Mouse (Mus musculus) forebrain, postnatal 0 days (tissue): ENCODE measurements around the gene Rfx4. TPM values are rescaled to one million over a fixed set of nuclear protein-coding genes. Genes with fewer than 3 reads are reported as not detected.

Experiments used
- ATAC-seq: fragments of 200-750 bp; cut with Nextera tagmentation; 2 replicates; pipeline ENCODE4 v1.8.0; 2017; ENCODE audit warnings: mild to moderate bottlenecking, moderate library complexity
- DNase-seq: peaks from one replicate; pipeline ENCODE4 v3.0.0-alpha.2; 2015
- H3K27ac ChIP-seq: fragments of 300-500 bp; sonication (generic); 2 replicates; pipeline ENCODE4 v1.5.1; 2014; ENCODE audit warnings: low read depth, mild to moderate bottlenecking, antibody characterized with exemption, low read length, moderate library complexity, mixed read lengths
- H3K27me3 ChIP-seq: fragments of 300-500 bp; sonication (generic); 2 replicates; pipeline ENCODE4 v1.6.1; 2014; ENCODE audit warnings: mild to moderate bottlenecking, low read length, mixed read lengths; ENCODE audit not compliant: insufficient read depth
- H3K36me3 ChIP-seq: fragments of 300-500 bp; sonication (generic); 2 replicates; pipeline ENCODE4 v1.6.1; 2014; ENCODE audit warnings: mild to moderate bottlenecking, moderate library complexity; ENCODE audit not compliant: insufficient read depth
- H3K4me1 ChIP-seq: fragments of 300-500 bp; sonication (generic); 2 replicates; pipeline ENCODE4 v1.6.1; 2014; ENCODE audit warnings: antibody characterized with exemption; ENCODE audit not compliant: insufficient read depth
- H3K4me2 ChIP-seq: fragments of 300-500 bp; sonication (generic); 2 replicates; pipeline ENCODE4 v1.6.1; 2014; ENCODE audit warnings: low read depth, mild to moderate bottlenecking, moderate library complexity
- H3K4me3 ChIP-seq: fragments of 300-500 bp; sonication (generic); 2 replicates; pipeline ENCODE4 v1.5.1; 2014; ENCODE audit warnings: low read depth, low read length, mixed read lengths
- H3K9ac ChIP-seq: fragments of 300-500 bp; sonication (generic); 2 replicates; pipeline ENCODE4 v1.6.1; 2014; ENCODE audit warnings: mild to moderate bottlenecking
- H3K9me3 ChIP-seq: fragments of 300-500 bp; sonication (generic); 2 replicates; pipeline ENCODE4 v1.6.1; 2016; ENCODE audit warnings: low read length
- CTCF ChIP-seq: sonication (generic); IDR thresholded peaks from 2 replicates; pipeline ENCODE4 v1.5.1; 2016; ENCODE audit warnings: antibody characterized with exemption, control low read depth, low read depth
- WGBS: fragments of 180-500 bp; shearing (Covaris S2); extraction: QIAGEN DNeasy Blood & Tissue Kit; methylation state at CpG from one replicate; pipeline ENCODE4 v1.1.7; 2014; 5-methylcytosine and 5-hydroxymethylcytosine counted together
- polyA plus RNA-seq: library from polyadenylated mRNA; unstranded; fragments of >200 nt; fragmentation: Nextera tagmentation; extraction: Ambion mirVana; gene quantifications from 2 replicates; pipeline ENCODE4 v1.2.1, GENCODE M21; 2015
- total RNA-seq: library from RNA; depleted of rRNA; stranded (reverse); fragments of >200 nt; gene quantifications from 2 replicates; pipeline ENCODE4 v1.2.3, GENCODE M21; 2014

Gene Rfx4
- total and polyA plus RNA-seq, 2 experiments from 2014 or later, result 7.3 to 8.1 TPM

- no peak overlapping the region for H3K4me2 ChIP-seq
- peak; percentile 52 for TF ChIP-seq CTCF
- ATAC-seq, result peak; percentile 74; the same call in 1 of the 2 replicates
- H3K27ac ChIP-seq, result no peak overlapping the region
- no peaks in the 10 kb centered on the region for H3K9me3 ChIP-seq
- peak; percentile 34 for DNase-seq
- H3K4me3 ChIP-seq, result no peak overlapping the region
- no peaks in the 10 kb centered on the region for H3K27me3 ChIP-seq
- H3K9ac ChIP-seq, result no peak overlapping the region
- no peaks in the 10 kb centered on the region for H3K4me1 ChIP-seq
- H3K36me3 ChIP-seq, result peaks cover 28% of the 10 kb centered on the region
- WGBS, result 61% methylated on average over 5 of the region's 5 CpGs
Measured at GRCm38 (mm10) chr10:84711940-84712339, 43.9 kb upstream of the Rfx4 start.

DNA sequence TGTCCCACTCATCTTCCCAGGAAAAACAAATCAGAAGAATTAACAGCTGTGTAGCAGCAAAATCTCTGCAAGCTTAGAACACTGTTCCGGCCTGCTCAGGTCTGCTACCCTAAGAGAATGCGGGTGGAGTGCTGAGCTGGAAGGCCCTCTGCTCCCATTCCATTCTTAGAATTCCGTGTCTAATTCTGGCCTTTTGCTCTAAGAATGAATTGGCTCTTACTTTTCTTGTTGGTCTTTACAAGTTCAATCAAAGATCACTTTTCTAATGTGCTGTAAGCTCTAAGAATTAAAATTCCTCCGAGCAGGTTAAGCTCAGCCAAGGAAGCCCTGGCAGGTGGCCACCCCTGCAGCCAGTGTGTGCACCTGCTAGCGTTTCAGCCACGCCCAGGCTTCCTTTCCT is 43.3 kb upstream of the Rfx4 start:
- H3K4me1 ChIP-seq, result no peaks in the 10 kb centered on the region
- H3K9me3 ChIP-seq, result no peaks in the 10 kb centered on the region
- no peak overlapping the region for H3K9ac ChIP-seq
- peaks cover 30% of the 10 kb centered on the region for H3K36me3 ChIP-seq
- no peak overlapping the region for H3K27ac ChIP-seq
- 67% methylated on average over 6 of the region's 6 CpGs for WGBS
- H3K4me2 ChIP-seq, result no peak overlapping the region
- ATAC-seq, result no peak
- no peak overlapping the region for H3K4me3 ChIP-seq
- DNase-seq, result no peak
- TF ChIP-seq CTCF, result no peak
- H3K27me3 ChIP-seq, result no peaks in the 10 kb centered on the region

GRCm38 (mm10) chr10:84713043-84713442 is 42.8 kb upstream of the Rfx4 start:
- no peak overlapping the region for H3K27ac ChIP-seq
- no peaks in the 10 kb centered on the region for H3K9me3 ChIP-seq
- H3K4me2 ChIP-seq, result no peak overlapping the region
- no peak for TF ChIP-seq CTCF
- H3K4me3 ChIP-seq, result no peak overlapping the region
- peaks cover 32% of the 10 kb centered on the region for H3K36me3 ChIP-seq
- no peaks in the 10 kb centered on the region for H3K4me1 ChIP-seq
- H3K27me3 ChIP-seq, result no peaks in the 10 kb centered on the region
- H3K9ac ChIP-seq, result no peak overlapping the region
- DNase-seq, result no peak
- ATAC-seq, result no peak
- 50% methylated on average over 10 of the region's 10 CpGs for WGBS

DNA sequence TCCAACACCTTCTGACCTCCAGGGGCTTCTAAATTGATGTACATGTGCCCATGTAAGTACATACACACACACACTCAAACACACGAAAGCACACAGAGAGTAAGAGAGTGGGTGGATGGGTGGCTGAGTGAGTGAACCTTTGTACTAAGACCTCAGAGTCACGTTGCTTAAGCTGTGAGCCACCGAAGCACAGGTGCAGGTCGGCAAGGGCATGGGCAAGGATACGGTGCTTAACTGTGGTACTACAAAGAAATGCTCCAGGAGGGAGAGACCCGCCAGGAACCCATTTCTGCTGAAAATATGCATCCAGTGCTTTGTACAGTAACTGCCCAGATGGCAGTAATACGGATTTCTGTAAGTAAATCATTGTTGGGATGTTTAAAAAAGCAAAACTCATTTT is 40.2 kb upstream of the Rfx4 start:
- H3K4me2 ChIP-seq, result no peak overlapping the region
- no peaks in the 10 kb centered on the region for H3K27me3 ChIP-seq
- peaks cover 43% of the 10 kb centered on the region for H3K36me3 ChIP-seq
- 90% methylated on average over 7 of the region's 7 CpGs for WGBS
- TF ChIP-seq CTCF, result no peak
- H3K9ac ChIP-seq, result no peak overlapping the region
- H3K27ac ChIP-seq, result no peak overlapping the region
- DNase-seq (no peak), ATAC-seq (no peak)
- H3K4me1 ChIP-seq, result no peaks in the 10 kb centered on the region
- no peaks in the 10 kb centered on the region for H3K9me3 ChIP-seq
- no peak overlapping the region for H3K4me3 ChIP-seq

DNA sequence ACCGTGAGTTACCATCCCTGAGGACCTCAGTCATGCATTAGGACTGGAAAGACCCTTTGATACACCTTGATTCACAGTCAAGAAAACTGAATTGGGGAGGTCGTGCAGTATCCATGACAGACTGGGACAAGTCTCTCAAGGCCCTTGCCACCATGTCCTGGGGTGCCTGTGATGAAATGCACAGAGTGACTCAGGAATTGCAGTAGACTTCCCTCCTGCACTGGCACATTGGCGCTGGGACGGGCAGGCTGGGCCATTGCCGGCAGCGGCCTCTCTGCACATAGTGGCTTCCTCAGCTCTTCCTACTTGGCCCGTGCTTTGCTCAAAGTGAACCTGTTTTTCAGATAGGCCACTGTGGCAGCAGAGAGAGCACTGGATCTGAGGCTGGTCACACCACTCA is 39.3 kb upstream of the Rfx4 start:
- Histone ChIP-seq H3K4me2 (no peak overlapping the region), H3K4me3 (no peak overlapping the region), H3K4me1 (no peaks in the 10 kb centered on the region), H3K27ac (no peak overlapping the region), H3K27me3 (no peaks in the 10 kb centered on the region), H3K9ac (no peak overlapping the region), H3K9me3 (no peaks in the 10 kb centered on the region), H3K36me3 (peaks cover 51% of the 10 kb centered on the region)
- TF ChIP-seq CTCF, result no peak
- no peak for DNase-seq
- no peak for ATAC-seq
- 96% methylated on average over 7 of the region's 7 CpGs for WGBS

DNA sequence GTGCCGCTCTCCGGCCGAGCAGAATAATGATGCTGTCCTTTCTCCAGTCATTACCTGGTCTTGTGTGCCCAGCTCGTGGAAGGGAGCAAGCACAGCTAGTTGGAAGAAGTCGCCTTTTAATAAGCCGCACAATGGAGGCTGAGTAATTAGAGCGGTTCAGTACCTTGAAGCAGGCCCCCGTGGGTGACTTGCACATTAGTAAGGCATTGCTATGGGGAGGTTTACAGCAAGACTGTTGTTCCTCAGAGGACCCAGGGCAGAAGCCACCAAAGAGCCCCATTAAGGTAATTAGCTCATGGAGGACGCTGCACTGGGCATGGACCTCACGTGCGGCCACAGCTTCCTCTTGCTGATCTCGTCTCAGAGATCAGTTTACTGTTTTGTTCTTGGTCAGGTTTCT is 33.2 kb upstream of the Rfx4 start:
- Histone ChIP-seq H3K9ac (no peak overlapping the region), H3K4me1 (no peaks in the 10 kb centered on the region), H3K9me3 (no peaks in the 10 kb centered on the region), H3K27me3 (no peaks in the 10 kb centered on the region), H3K4me3 (no peak overlapping the region), H3K4me2 (no peak overlapping the region), H3K27ac (no peak overlapping the region), H3K36me3 (peaks cover 28% of the 10 kb centered on the region)
- 40% methylated on average over 12 of the region's 12 CpGs for WGBS
- ATAC-seq (no peak), DNase-seq (no peak)
- TF ChIP-seq CTCF, result no peak

DNA sequence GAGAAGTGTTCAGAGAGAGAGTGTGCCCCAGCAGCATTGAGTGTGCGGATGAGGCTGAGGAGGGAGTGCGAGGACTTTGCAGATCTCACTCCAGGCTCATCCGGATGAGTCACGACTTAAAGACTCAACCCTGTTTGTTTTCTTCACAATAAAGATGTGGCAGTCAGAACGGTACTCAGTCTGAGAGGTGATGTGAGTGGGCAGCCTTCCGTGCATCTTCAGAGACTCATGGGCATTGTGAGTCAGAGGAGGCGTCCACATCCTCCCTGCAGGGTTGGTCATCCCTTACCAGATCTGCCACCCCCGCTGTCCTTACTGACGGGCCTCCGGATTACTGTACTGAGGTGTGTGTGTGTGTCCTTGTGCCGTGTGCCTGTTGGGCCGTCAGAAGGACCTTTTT is 28.9 kb upstream of the Rfx4 start:
- H3K4me1 ChIP-seq, result no peaks in the 10 kb centered on the region
- no peaks in the 10 kb centered on the region for H3K27me3 ChIP-seq
- WGBS, result 90% methylated on average over 12 of the region's 12 CpGs
- DNase-seq (no peak), ATAC-seq (no peak)
- H3K9ac ChIP-seq, result no peak overlapping the region
- no peak overlapping the region for H3K4me2 ChIP-seq
- no peak overlapping the region for H3K27ac ChIP-seq
- H3K4me3 ChIP-seq, result no peak overlapping the region
- no peak for TF ChIP-seq CTCF
- H3K9me3 ChIP-seq, result no peaks in the 10 kb centered on the region
- peaks cover 9% of the 10 kb centered on the region; the same call in 1 of the 2 replicates for H3K36me3 ChIP-seq

GRCm38 (mm10) chr10:84727760-84728159 is 28.1 kb upstream of the Rfx4 start:
- H3K4me1 ChIP-seq, result no peaks in the 10 kb centered on the region
- 0 out of 2 replicates have a peak, but pooled peaks have one; percentile 9 for TF ChIP-seq CTCF
- H3K4me3 ChIP-seq, result no peak overlapping the region
- no peak overlapping the region for H3K4me2 ChIP-seq
- DNase-seq (no peak), ATAC-seq (no peak)
- H3K36me3 ChIP-seq, result peaks cover 9% of the 10 kb centered on the region; the same call in 1 of the 2 replicates
- 78% methylated on average over 4 of the region's 4 CpGs for WGBS
- H3K27ac ChIP-seq, result no peak overlapping the region
- H3K9me3 ChIP-seq, result no peaks in the 10 kb centered on the region
- H3K27me3 ChIP-seq, result no peaks in the 10 kb centered on the region
- H3K9ac ChIP-seq, result no peak overlapping the region
